Mouse (Mus musculus) regulatory T cell (primary cell): ENCODE results near the gene Trpc4ap.
"Not testable (repeated sequence)": the region's sequence is repeated elsewhere in the genome, so short reads cannot be mapped to it uniquely, and the experiment has no call there.

Experiments
- in situ Hi-C: fragments of 300-600 bp; cut with MboI, MseI; formaldehyde crosslinking; loops from one replicate; pipeline ENCODE4 v1.15.1; 2025; ENCODE audit warnings: high pct_unique_total_duplicates

Gene Trpc4ap

DNA sequence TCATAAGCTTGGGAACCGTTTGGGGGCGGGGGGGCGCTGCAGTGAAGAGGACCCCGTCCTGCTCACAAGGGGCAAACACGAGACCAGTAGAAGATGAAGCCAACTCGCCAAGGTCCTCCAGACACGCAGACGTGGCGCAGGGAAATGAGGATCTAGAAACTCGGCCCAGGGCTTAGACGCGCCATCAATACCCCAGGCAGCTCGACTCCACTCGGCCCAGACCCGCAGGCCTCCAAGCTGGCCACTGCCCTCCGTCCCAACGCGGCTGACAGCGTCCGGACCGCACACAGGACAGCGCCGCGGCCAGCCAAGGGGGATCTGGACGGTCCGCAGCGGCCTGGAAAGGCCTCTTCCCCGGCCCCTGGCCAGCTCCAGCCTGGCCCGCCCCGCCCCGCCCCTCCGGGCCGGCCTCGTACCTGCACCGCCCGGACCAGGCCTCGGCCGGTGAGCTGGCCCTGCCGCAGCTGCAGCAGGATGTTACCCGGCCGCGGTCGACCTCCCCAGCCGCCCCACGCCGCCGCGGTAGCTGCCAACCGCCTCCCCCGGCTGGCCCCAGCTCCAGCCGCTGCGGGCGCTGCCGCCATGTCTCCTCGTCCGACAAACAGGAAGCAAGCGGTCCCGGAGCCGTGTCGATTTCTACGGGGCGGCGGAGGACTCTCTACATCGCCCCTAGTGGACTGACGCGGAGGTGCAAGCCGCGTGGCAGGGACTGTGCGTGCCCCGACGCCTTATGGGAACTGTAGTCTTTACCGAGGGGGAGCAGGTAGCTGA is at the start of gene Trpc4ap:
Gene Trpc4ap, minus strand, starts transcription at position 662 of the 771 bp plus-strand sequence.
- in situ Hi-C loops = no loop called here

DNA sequence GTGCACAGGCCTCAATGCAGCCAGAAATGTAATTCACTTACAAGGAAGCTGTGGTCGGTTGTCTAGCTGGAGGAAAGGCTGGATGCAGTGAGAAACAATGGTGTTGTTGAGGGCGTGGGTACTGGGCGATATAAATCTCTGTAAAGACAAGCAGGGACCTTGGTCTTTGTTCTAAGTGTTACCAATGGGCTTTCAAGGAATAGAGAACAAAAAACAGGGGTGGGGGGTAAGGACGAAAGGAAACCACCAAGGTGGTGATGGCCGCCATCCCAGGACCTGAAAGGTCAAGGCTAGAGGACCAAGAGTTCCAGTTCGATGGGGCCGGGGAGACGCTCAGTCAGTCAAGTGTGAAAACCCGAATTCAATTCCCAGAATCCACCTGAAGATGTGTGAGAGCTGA is 45.6 kb upstream of the Trpc4ap start:
- in situ Hi-C loops = no loop called here

DNA sequence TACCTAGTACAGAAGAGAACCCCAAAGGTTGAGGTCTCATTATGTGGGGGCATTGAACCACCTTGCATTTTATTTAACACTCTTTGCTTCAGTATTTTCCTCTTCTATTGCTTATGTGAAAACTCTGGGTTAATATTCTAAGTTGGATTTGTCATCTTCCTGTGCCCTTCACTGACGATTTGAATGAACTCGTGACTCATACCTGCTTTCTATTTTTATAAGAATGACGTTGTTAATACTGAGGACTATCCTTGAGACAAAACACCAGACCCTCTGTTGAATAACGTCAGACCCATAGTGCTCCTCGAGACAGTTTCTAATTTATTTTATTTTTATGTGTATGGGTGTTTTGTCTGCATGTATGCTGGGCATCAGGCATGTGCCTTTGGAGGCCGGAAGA is 44.8 kb upstream of the Trpc4ap start:
- in situ Hi-C loops = no loop called here

DNA sequence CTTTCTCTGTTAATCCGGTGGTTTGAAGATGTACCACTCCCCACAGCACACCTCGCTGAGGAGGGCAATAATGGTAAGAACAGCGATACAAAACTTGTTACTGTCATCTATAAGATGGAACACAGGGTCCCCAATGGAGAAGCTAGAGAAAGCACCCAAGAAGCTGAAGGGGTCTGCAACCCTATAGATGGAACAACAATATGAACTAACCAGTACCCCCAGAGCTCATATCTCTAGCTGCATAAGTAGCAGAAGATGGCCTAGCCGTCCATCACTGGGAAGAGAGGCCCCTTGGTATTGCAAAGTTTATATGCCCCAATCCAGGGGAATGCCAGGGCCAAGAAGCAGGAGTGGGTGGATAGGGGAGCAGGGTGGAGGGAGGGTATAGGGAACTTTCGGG is 43.6 kb upstream of the Trpc4ap start, which contains the start of gene Gm17581:
Gene Gm17581, minus strand, starts transcription at position 101 of the 400 bp plus-strand sequence.
- in situ Hi-C loops = not testable (repeated sequence)

DNA sequence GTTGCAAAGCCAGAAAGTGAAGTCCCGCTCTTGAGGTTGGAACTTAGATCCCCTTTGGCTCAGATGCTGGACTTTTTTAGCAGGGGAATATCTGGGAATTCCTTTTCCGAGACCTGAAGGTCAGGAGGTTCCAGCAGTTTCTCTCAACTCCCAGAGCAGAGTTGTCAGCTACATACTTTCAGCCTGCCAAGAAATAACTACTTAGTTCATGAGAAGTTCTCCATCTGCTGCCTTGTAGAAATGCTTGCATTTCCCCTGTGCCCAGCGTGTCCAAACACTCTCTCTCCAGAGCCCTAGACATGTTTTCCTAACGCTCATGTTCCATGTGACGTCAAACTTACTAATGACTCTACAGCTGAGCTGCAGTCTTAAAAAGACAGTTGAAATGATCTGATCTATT is 42.9 kb upstream of the Trpc4ap start:
- in situ Hi-C loops = no loop called here

DNA sequence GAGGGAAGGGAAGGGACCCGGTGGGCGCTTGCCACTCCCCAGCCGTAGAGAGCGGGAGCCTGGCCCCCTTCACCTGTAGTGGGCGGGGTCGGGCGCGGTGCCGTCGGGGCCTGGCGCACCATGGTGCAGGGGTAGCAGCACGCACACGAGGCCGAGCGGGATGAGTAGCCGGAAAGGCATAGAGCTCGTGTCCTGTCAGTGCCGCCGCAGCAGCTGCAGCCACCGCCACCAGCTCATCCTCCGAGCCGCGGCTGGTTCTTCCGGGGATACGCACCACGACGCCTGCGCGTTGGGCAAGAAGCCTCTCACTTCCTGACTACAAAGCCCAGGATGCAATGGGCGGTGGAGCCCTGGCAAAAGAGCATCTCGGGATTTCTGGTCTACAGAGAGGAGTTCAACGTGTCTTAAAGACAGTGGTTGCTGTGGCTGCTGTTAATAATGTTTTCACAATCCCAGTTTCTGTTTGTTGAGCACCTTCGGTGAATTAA is 37.0 kb upstream of the Trpc4ap start, which contains the start of gene Edem2:
Gene Edem2, minus strand, starts transcription at position 318 of the 488 bp plus-strand sequence.
- in situ Hi-C loops = no loop called here

DNA sequence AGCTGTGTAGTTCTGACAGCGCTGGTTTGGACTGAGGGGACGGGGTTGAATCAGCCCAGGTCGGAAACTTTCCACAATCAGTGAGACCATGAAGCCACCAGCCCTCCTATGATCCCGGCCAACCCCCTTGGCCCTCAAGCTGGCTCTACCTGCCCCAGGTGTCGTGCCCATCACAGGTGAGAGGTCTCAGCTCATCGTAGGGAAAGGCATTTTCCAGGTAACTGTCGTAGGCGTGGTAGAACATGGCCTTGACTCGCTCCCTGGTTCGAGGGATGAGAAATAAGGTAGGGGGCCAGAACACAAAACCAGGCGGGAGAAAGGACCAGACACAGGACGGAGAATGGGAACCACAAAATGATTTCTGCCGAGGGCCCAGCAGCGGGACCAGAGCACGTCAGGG is 36.6 kb upstream of the Trpc4ap start:
- in situ Hi-C loops = no loop called here

DNA sequence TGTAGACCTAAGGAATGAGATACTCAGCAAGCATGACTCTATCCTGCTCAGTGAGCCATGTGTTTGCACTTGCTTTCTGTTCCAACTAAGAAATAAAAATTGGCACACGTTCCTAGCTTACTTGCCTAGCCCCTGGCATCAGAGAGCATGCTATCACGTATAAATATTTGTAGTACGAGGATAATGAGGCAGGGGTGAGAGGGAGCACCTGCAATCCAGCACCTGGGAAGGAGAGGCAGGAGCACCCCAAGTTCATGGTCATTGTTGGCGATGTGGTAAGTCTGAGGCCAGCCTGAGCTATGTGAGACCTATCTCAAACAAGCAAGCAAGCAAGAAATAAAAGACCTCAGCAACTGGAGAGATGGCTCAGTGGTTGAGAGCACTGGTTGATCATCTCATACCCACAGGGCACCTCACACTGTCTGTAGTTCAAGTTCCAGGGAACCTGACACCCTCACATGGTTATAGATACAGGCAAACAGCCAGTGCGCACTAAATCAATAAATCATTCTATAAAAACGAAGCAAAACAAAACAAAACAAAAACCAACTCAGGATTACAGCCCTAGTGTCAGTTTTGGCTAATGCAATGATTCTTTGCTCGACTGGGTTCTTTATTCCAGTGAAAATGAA is 35.7 kb upstream of the Trpc4ap start:
- in situ Hi-C loops = no loop called here

DNA sequence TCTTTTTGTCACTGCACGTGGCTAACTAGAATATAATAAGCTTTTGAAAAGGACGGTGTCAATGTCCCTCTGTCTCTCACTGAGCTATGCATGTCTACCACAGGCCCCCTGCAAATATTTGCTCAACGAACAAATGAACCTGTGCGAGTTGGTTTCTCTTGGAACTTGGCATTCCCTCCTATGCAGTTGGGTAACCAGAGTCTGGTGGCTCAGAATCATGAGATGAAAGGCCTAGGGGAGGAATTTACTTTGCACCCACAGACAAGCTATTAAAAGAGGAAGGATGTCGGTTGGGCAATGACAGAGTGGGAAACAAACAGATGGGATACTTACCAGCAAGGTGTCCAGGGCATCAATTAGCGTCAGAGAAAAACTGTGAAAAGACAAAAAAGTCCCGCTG is 34.1 kb upstream of the Trpc4ap start:
- in situ Hi-C loops = no loop called here

DNA sequence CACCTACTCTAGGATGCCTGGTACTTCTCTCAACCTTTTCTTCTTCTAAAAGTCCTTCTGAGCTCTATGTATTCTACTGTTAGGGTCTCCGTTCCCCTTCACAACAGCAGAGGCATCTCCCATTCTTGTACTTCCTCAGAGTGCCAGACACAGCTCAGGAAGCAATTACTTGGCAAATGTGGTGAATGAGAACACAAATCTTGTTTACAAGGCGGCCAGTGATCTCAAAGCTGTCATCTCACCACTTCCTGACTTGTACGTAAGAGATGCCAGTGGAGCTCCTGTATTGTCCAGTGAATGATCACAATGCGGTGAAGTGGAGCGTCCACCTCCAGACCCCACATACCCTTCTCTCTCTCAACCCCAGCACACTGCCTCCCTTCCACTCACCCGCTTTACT is 32.3 kb upstream of the Trpc4ap start:
- in situ Hi-C loops = no loop called here

DNA sequence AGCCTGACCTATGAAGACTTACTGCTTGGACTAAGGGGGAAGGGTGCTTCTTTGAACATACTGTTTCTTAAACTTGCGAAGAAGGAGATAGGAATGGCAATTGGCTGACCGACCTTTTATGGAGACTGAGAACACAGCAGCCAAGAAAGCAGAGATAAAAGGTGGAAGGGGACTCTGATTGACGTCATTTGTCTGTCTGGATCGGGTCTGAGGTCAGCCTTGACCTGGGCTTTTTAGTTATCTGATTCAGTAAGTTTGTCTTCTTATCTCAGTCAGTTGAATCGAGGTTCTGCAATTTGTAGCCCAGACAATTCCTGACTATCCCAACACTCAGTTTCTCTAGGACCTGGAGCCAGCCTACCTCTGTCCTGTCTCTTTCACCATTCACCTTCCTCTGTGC is 31.9 kb upstream of the Trpc4ap start:
- in situ Hi-C loops = no loop called here

DNA sequence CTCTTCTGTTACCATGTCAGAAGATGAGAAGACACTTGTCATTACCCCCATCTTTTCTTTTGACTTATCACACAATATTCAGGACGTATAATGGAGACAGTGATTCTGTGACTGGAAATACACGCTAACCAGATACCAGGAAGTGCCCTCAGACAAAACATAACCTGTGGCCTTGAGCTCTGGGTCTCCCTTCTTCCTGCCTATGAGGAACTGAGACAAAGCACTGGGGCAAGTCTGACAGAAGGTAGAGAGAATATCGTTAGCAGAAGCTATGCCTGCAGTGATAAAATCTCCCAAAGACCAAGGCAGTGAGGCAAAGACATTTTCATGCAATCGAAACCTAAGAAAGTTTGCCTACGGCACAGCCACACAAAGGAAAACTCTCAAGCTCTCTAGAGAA is 28.4 kb upstream of the Trpc4ap start:
- in situ Hi-C loops = no loop called here

DNA sequence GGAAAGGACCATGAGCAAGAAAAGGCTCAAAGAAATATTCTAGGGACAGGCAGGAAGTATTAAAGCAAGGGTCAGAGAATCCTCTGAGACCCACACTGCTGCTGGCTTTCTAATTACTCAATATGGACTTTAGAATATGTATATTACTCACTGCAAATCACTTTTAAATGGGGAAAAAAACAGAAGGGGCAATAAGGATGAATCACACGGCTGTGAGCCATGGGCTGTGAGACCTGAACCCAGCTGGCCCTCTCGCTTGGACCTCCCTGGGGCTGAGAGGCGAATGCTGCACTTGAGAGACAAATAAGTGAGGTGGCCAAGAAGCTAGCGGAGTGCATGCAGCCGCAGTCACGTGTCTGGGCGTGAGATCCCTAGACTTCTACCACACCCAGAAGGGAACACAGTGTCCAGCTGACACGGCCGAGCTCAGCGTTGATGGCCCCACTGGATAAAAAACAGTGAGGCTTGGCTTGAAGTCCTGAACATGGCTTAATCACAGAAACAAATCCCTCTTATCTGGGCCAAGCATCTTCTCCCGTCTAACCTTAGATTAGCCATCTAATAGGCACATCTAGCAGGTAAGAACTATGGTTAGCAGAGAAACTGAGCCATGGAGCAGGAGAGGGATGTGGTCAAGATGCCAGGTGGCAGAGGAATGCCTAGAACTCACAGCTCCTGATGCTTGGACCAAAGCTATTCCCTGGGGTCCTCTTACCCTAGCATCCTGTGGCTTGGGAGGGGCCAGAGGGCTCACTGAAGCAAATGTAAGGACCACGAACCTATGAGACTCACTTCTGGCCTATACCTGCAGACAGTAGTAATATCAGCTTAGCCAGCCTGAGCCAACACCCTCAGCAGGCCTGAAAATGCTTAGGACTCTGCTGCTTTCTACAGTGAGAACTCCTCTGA is 25.2 kb upstream of the Trpc4ap start:
- in situ Hi-C loops = no loop called here

DNA sequence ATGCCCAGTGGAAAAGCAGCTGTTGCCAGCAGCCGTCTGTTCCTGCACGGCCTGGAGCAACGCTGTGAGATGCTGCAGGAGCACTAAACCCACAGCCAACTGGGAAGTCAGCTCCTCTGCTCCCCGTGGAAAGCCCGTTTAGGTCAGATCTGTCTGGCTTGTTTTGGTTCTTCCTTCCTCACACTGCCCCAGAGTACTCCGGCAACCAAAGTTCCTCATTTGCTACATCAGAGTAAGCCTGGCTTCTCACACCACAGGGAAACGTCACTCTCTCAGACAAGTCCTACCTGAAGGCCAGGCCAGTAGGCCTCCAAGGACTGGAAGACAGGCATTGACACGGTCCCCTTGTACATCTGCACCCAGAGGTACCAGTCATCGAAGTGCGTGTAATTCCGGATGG is 18.4 kb upstream of the Trpc4ap start:
- in situ Hi-C loops = loop anchor here (5.0 kb wide), 1 partner anchor 97 kb away; no protein-coding TSS in a partner anchor

DNA sequence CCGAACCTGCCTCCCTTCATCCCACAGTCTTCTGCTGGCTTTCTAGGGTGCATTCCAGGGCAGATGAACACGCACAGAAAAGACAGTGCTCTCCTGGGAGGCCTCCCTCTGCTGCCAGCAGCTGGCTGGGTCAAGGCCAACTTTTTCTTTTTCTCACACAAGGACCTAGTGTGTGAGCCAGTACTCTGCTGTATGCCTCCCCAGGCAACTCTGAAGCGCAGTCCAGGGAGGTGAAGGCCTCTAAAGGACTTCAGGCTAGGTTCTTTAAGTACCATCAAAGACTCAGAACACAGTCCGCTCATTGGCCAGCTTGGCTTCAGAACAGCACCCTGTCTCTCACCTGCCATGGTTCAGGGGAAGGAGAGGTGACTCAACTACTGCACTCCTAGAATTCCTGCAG is 15.1 kb upstream of the Trpc4ap start:
- in situ Hi-C loops = no loop called here

DNA sequence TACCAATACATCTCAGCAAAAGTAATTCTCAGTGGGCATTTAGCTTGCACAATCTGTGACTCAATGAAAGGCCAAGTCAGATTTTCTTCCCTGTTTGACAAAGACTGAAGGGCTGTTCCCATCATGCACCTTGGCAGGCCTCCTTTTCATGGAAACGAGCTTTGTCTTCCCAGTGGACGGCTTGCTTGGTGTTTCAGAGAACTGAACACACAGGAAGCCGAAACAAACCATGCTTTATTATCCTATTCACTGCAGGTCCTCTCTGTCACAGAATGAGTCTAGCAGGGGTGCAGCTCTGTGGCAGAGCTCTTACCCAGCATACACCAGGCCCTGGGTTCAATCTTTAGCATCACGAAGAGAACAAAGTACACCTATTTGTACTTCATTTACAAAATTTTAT is 11.4 kb upstream of the Trpc4ap start:
- in situ Hi-C loops = no loop called here

DNA sequence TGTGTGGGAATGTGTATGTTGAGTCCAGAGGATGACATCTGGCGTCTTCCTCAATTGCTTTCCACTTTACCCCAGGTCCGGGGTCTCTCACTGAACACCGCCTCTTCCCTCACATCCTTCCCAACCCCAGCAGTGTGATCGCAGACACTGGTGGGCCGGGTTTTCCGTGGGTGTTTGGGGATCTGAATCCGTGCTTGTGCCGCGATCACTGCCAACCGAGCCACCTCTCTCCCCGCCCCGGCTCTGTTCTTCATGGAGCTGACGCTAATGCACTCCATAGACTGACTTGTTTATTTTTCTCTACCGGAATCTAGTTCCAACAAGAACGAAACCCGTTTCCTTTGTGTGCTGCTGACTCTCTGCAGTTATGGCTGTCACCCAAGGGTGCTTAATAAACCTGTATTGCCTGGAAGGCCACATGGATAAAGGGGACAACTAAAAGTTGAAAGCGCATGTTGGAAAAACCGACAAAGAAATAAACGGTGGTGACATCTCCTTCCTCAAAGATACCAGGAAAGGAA is 9.3 kb upstream of the Trpc4ap start:
- in situ Hi-C loops = no loop called here

DNA sequence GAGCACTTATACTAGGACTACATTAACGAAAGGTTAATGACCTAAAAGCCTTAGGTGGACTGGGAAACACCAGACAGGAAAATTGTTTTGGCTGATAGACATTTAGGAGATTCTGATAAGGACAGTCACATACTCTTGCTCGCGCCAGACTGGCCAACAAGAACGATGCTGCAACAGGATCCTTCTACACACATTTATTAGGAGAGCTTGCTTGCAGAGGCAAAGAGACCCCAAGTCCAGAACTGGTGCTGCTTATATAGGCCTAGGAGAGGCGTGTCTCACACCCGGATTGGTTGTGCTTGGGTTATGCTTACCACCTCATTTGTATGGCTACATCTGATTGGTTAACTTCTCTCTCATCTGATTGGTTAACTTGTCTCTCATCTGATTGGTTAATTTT is 6.3 kb upstream of the Trpc4ap start:
- in situ Hi-C loops = not testable (repeated sequence)

DNA sequence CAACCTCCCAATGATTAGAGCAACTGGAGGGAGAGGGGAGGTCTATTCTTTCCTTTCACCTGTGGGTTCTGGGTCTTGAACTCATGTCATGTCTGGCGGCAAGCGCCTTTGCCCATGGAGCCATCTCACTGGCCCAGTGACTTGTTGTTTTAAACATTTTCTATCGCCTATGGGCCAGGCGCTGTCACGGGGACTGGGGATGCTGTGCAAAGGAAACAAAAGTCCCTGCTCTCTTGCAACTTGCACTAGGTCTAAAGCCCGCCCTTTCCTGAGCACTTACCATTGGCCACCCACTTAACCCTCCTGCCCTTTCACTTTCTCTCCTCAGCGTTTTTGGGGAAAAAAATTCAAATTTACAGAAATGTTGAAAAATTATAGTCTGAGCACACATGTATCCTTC is 4.7 kb upstream of the Trpc4ap start:
- in situ Hi-C loops = no loop called here

DNA sequence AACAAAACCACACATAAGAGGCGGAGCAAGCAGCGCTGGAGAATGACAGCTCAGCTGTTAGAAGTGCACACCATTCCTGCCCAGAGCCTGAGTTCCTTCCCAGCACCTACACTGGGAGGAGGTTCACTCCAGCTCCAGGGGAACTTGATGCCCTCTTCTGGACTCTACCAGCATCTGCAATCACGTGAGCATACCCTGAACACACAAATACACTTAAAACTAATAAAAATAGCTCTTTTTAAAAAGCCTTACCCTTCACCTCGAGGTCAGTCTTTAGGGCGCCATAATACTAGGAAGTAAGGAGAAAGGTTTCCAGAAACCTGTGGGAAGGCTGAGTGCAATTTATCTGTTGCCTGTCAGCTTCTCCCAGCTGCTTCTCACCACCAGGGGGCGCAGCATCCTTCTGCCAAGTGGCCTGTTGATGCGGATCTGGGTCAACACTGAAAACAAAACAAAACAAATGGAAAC is 3.9 kb upstream of the Trpc4ap start:
- in situ Hi-C loops = no loop called here

DNA sequence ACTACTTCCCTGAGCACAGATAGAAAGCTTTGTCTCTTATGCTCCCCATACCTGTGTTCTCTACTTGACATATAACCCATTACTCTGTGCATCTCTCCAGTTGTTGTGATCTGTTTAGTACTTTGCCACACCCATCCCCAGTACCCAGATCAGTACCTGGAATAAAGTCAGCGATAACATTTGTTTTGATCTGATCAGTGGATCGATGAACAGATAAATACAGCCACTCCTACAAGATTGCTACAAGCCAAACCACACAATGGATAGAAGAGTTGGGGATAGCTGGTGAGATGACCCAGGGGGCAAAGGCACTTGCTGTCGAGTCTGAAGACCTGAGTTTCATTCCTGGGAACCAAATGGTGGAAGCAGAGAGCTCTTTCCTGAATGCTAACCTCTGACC is 3.1 kb upstream of the Trpc4ap start:
- in situ Hi-C loops = no loop called here

DNA sequence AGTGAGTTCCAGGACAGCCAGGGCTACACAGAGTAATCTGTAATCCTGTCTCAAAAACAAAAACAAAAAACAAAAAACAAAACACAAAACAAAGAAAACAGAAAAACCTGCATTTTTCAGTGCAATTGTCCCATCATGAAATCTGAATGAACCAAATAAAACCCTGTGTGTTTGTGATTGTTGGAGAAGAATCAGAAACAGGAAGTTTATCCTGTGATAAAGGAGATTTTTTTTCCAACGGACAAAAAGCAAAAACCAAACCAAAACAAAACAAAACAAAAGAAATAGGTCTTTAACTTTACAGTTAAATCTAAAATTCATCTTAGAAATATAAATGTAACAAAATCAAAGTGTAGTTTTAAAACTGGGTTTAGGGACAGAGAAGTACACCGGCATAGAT is 2.4 kb upstream of the Trpc4ap start:
- in situ Hi-C loops = no loop called here
